Mouse (Mus musculus): ENCODE results near the gene Mcoln2.

DNA sequence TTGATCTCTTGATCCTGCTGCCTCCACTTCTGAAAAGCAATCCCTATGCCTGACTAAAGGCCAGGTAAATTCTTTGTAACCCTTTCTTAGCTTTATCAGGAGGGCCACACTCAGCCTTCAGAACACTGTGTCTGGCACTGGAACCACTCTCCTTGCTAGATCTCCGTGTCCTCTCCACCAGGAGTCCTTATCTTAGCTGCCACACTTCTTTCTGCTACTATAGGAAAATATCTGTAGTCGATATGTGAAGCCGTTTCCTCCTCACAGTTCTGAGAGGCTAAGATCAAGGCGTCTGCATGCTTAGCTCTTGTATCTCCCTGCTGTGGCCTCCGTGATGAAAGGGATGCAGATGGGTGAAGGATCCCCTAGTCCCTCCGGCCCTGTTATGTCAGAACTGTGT lies 22.4 kb upstream of the Mcoln2 start:
- no peak for TF ChIP-seq CTCF (IDR thresholded peaks at IDR 0.05; ENCODE audit: insufficient read depth, low read length)
- TF ChIP-seq POLR2A (IDR thresholded peaks at IDR 0.05; ENCODE audit: borderline replicate concordance, extremely low read depth, low read depth, low read length): no peak

All from lung, adult 2 months (tissue).